Mouse (Mus musculus) MEL (cell line): ENCODE results near the gene Rrp12. TPM values are rescaled to one million over a fixed set of nuclear protein-coding genes. Genes with fewer than 3 reads are reported as not detected.

ENCODE experiments used
- DNase-seq: peaks from one replicate; pipeline ENCODE4 v3.0.0; 2011; ENCODE audit warnings: low read depth, low spot score
- H3K27ac ChIP-seq: 2 replicates; pipeline ENCODE4 v1.5.1; 2012; ENCODE audit warnings: low read depth, mild to moderate bottlenecking, control low read depth, low read length, moderate library complexity; ENCODE audit not compliant: control insufficient read depth
- H3K27me3 ChIP-seq, 2 experiments: fragments of 150-350 bp in 1 of 2; sonication (generic) in 1 of 2; 2 replicates each; pipeline ENCODE4 v1.6.1; 2012; ENCODE audit warnings: low read length in 2 of 2, mild to moderate bottlenecking in 2 of 2, improper control_type of control experiment in 1 of 2, moderate library complexity in 1 of 2; ENCODE audit not compliant: insufficient read depth in 2 of 2, control insufficient read depth in 1 of 2
- H3K36me3 ChIP-seq, 2 experiments: 2 replicates each; pipeline ENCODE4 v1.6.1; 2012 to 2014; ENCODE audit warnings: low read length in 2 of 2, improper control_type of control experiment in 1 of 2, inconsistent platforms in 1 of 2, mild to moderate bottlenecking in 1 of 2; ENCODE audit not compliant: insufficient read depth in 2 of 2, control insufficient read depth in 1 of 2
- H3K4me1 ChIP-seq, 2 experiments: fragments of 150-350 bp in 1 of 2; sonication (generic) in 1 of 2; 2 replicates each; pipeline ENCODE4 v1.6.1; 2012; ENCODE audit warnings: low read length in 2 of 2, improper control_type of control experiment in 1 of 2, mild to moderate bottlenecking in 1 of 2; ENCODE audit not compliant: insufficient read depth in 2 of 2, control insufficient read depth in 1 of 2
- H3K4me3 ChIP-seq, 2 experiments: fragments of 150-350 bp in 1 of 2; sonication (generic) in 1 of 2; 2 replicates each; pipeline ENCODE4 v1.5.1; 2012; ENCODE audit warnings: low read depth in 2 of 2, low read length in 2 of 2, mild to moderate bottlenecking in 2 of 2, moderate library complexity in 2 of 2, control low read depth in 1 of 2, improper control_type of control experiment in 1 of 2; ENCODE audit not compliant: control insufficient read depth in 1 of 2, insufficient read depth in 1 of 2
- H3K79me2 ChIP-seq: 2 replicates; pipeline ENCODE4 v1.6.1; 2012; ENCODE audit warnings: mild to moderate bottlenecking, low read length, moderate library complexity; ENCODE audit not compliant: control insufficient read depth, poor library complexity, insufficient read depth
- H3K9ac ChIP-seq: 2 replicates; pipeline ENCODE4 v1.6.1; 2012; ENCODE audit warnings: low read depth, mild to moderate bottlenecking, control low read depth, low read length, moderate library complexity; ENCODE audit not compliant: control insufficient read depth, poor library complexity, severe bottlenecking
- H3K9me3 ChIP-seq: fragments of 150-350 bp; sonication (generic); replicated peaks from 2 replicates; pipeline ENCODE4 v1.6.1; 2012; ENCODE audit warnings: mild to moderate bottlenecking, low read length, improper control_type of control experiment, moderate library complexity; ENCODE audit not compliant: insufficient read depth
- ELF1 ChIP-seq: IDR thresholded peaks from 2 replicates; pipeline ENCODE4 v1.6.1; 2014; ENCODE audit warnings: low read depth, mild to moderate bottlenecking, inconsistent platforms, low read length, improper control_type of control experiment, moderate library complexity
- ETS1 ChIP-seq: IDR thresholded peaks from 2 replicates; pipeline ENCODE4 v1.6.1; 2012; ENCODE audit warnings: low read depth, mild to moderate bottlenecking, inconsistent platforms, low read length, improper control_type of control experiment, moderate library complexity
- GATA1 ChIP-seq: IDR thresholded peaks from 2 replicates; pipeline ENCODE4 v1.6.1; 2011; ENCODE audit warnings: low read depth, low read length, improper control_type of control experiment
- HCFC1 ChIP-seq: IDR thresholded peaks from 2 replicates; pipeline ENCODE4 v1.6.1; 2012; ENCODE audit warnings: low read depth, mild to moderate bottlenecking, inconsistent platforms, low read length, improper control_type of control experiment, moderate library complexity
- MAZ ChIP-seq: IDR thresholded peaks from 2 replicates; pipeline ENCODE4 v1.6.1; 2012; ENCODE audit warnings: low read depth, mild to moderate bottlenecking, inconsistent platforms, low read length, improper control_type of control experiment
- MYC ChIP-seq: IDR thresholded peaks from 2 replicates; pipeline ENCODE4 v1.6.1; 2011; ENCODE audit warnings: low read depth, mild to moderate bottlenecking, low read length, improper control_type of control experiment, moderate library complexity
- POLR2A ChIP-seq, 2 experiments: IDR thresholded peaks; 2 replicates each; pipeline ENCODE4 v1.6.1; 2011 to 2012; ENCODE audit warnings: low read length in 2 of 2, mild to moderate bottlenecking in 2 of 2, control low read depth in 1 of 2, improper control_type of control experiment in 1 of 2, low read depth in 1 of 2, moderate library complexity in 1 of 2; ENCODE audit not compliant: control insufficient read depth in 1 of 2, insufficient read depth in 1 of 2, poor library complexity in 1 of 2
- POLR2AphosphoS5 ChIP-seq: IDR thresholded peaks from 2 replicates; pipeline ENCODE4 v1.6.1; 2012; ENCODE audit warnings: low read depth, borderline replicate concordance, mild to moderate bottlenecking, inconsistent platforms, low read length, moderate library complexity, mixed read lengths
- TCF12 ChIP-seq: IDR thresholded peaks from 2 replicates; pipeline ENCODE4 v1.6.1; 2014; ENCODE audit warnings: low read depth, mild to moderate bottlenecking, inconsistent platforms, low read length, improper control_type of control experiment, moderate library complexity
- USF1 ChIP-seq: IDR thresholded peaks from 2 replicates; pipeline ENCODE4 v1.6.1; 2014; ENCODE audit warnings: low read depth, mild to moderate bottlenecking, inconsistent platforms, low read length, improper control_type of control experiment, moderate library complexity
- ZMIZ1 ChIP-seq: IDR thresholded peaks from 2 replicates; pipeline ENCODE4 v1.6.1; 2012; ENCODE audit warnings: low read depth, mild to moderate bottlenecking, inconsistent platforms, low read length, improper control_type of control experiment, moderate library complexity
- polyA plus RNA-seq, 2 experiments: library from polyadenylated mRNA; stranded (reverse) in 1 of 2; unstranded in 1 of 2; fragments of >175 nt in 1 of 2; fragments of >200 nt in 1 of 2; gene quantifications; 2 replicates each; pipeline versions ENCODE4 v1.2.1 to v1.2.4; 2012; ENCODE audit warnings: low replicate concordance in 2 of 2, low read depth in 1 of 2; ENCODE audit not compliant: insufficient read length in 2 of 2, insufficient read depth in 1 of 2, missing spikeins in 1 of 2
- total RNA-seq: library from RNA; depleted of rRNA; stranded (reverse); fragments of 300-350 nt; gene quantifications from 2 replicates; pipeline ENCODE4 v1.2.3, GENCODE M21; 2012

Rrp12 gene
- total and polyA plus RNA-seq, 3 experiments = 44.5 to 134 (median 106) TPM

DNA sequence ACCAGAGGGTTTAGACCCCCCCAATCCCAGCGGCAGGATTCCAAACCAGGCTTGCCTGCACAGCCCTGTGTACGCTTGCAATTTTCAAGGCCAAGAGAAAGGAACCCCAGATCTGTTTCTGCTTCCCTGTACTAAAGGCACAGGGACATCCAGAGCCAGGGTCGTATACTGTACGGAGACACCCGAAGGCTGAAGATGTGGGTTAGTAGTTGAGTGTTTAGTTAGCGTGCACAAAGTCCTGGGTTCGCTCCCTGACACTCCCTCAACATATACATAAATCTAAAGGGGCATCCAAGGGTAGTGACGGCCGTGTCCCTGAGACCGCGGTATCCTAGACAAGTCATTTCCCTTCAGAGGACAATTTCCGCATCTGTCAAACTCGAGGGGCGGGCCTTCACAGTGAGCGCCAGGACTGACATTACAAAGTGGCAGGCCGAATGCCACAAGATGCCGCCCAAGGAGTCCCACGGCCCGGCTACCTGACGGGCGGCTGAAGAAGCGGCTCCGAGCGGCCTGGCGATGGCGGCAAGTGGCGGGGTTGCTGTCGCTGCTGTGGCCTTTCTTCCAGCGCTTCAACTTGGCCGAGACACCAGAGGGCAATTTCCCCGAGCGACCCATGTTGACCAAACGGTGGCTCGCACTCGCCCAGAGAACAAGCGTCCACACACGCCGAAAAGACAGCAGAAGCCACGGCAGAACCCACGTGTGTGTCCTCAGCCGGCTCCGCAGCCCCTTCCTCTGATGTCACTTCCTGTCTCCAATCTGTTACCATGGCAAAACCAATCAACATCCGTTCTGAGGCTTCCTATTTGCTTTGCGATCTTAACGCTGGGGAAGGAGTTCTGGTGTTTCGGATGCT, at the start of gene Rrp12 (continued):
- TF ChIP-seq TCF12 (no peak; the same call in 1 of the 2 replicates), MAZ (no peak; the same call in 1 of the 2 replicates), HCFC1 (peak; percentile 91), USF1 (peak; percentile 78)

DNA sequence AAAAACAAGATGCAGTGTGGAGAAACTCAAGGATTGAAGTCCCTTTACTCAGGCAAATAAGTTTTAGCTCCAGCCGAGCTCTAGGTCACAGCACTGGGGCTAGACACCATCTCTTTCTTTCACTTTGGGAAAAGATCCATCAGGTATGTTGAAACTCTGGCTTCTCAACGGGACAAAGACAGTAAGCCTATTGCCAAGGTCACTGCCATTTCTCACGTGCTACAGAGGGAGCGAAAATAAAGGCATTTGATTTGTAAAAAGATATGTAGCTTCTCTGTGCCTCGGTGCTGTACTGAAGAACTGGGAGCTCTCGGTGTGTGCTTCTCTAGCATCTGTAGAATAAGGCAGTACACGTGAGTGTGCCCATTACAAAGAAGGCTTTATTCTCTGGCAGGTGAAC, 47.9 kb upstream of the Rrp12 start:
- no peaks in the 10 kb centered on the region for H3K4me1 ChIP-seq
- no peaks in the 10 kb centered on the region for H3K79me2 ChIP-seq
- no peak for DNase-seq
- no peak overlapping the region for H3K27ac ChIP-seq
- H3K36me3 ChIP-seq = peaks cover 0 to 66% of the 10 kb centered on the region in 2 experiments; a peak in 2 of 4 replicates
- H3K9me3 ChIP-seq = no peaks in the 10 kb centered on the region
- no peak overlapping the region for H3K9ac ChIP-seq
- no peak overlapping the region for H3K4me3 ChIP-seq
- TF ChIP-seq POLR2AphosphoS5 (peak; percentile 56; the same call in 1 of the 2 replicates), MYC (no peak), ZMIZ1 (0 out of 2 replicates have a peak, but pooled peaks have one; percentile 21), ELF1 (no peak), POLR2A (IDR thresholded peaks at IDR 0.05; ENCODE audit: control insufficient read depth in 1 of 2, insufficient read depth in 1 of 2, low read depth in 1 of 2, low read length in 2 of 2, poor library complexity in 1 of 2) (peak in 1 of 2 experiments; percentile 40; a peak in 1 of 4 replicates)
- H3K27me3 ChIP-seq = no peaks in the 10 kb centered on the region

DNA sequence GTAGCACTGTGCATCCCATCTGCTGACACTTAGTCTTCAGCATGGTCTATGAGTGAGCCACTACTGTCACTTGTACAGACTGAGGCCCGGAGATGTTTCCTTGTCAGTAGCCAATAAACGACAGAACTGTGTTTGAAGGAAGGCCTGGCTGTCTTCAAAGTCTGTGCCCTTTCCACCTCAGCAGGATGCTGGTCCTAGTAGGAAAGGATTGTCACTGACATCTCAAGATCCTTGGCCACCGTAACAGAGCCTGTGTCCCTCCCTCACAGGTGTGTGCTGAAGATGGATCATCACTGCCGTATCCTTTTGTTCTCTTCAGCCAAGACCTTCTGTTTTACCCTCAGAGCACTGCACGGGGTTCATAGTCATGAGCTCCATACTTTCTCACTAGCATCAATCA, 42.6 kb upstream of the Rrp12 start:
- Histone ChIP-seq H3K4me1 (peaks cover 4 to 7% of the 10 kb centered on the region in 2 experiments), H3K9ac (no peak overlapping the region), H3K4me3 (no peak overlapping the region), H3K79me2 (peaks cover 17% of the 10 kb centered on the region), H3K36me3 (peaks cover 12 to 29% of the 10 kb centered on the region in 2 experiments), H3K9me3 (no peaks in the 10 kb centered on the region), H3K27me3 (no peaks in the 10 kb centered on the region), H3K27ac (no peak overlapping the region)
- TF ChIP-seq GATA1 = no peak
- TF ChIP-seq POLR2A (IDR thresholded peaks at IDR 0.05; ENCODE audit: control insufficient read depth in 1 of 2, insufficient read depth in 1 of 2, low read depth in 1 of 2, low read length in 2 of 2, poor library complexity in 1 of 2) = peak in 1 of 2 experiments; percentile 19; a peak in 1 of 4 replicates
- TF ChIP-seq ETS1 = no peak
- no peak for DNase-seq
